8 mouse cellular contexts compared by ENCODE assay signal in genomic region chr12:84698319-84699081, GRCm38 (mm10). TPM values are rescaled to one million over a fixed set of nuclear protein-coding genes. Genes with fewer than 3 reads are reported as not detected.
DNase-seq lines count a peak whose midpoint lies in the region; ATAC-seq and TF ChIP-seq lines count a peak whose summit lies in the region.
"Had no signal": no experiment of that assay in that cellular context is flagged by ENCODE, and none has a peak within 500 bp of the region (broad histone marks: within the 10 kb centered on the region; RNA-seq: fewer than 3 reads in every experiment).

Syndig1l (minus strand) TSS chr12:84698831.

- no peaks in the 10 kb centered on the region for H3K4me1 ChIP-seq in intestine, postnatal 0 days (replicated peaks; ENCODE audit: control insufficient read depth, insufficient read depth, low read length)
- H3K4me1 ChIP-seq in midbrain, embryonic 16.5 days (ENCODE audit: control insufficient read depth, insufficient read depth, low read length), result peaks cover 10% of the 10 kb centered on the region

- TF ChIP-seq CTCF in intestine, postnatal 0 days (IDR thresholded peaks at IDR 0.05; ENCODE audit: low read depth), result no peak; the same call in 1 of the 2 replicates

- peak within 1 kb of the TSS; percentile 91 for H3K4me2 ChIP-seq in intestine, postnatal 0 days (replicated peaks; ENCODE audit: low read depth)
- H3K4me2 ChIP-seq in midbrain, embryonic 16.5 days (ENCODE audit: low read length), result peak within 1 kb of the TSS; percentile 78

- H3K36me3 ChIP-seq in intestine, postnatal 0 days (ENCODE audit: control insufficient read depth, insufficient read depth), result no peaks in the 10 kb centered on the region
- H3K36me3 ChIP-seq in midbrain, embryonic 16.5 days (ENCODE audit: control insufficient read depth, insufficient read depth, low read length), result no peaks in the 10 kb centered on the region
- no peaks in the 10 kb centered on the region for H3K36me3 ChIP-seq in splenic B cell, adult 2 months (ENCODE audit: control insufficient read depth, insufficient read depth, low read length, poor library complexity, severe bottlenecking)

- WGBS in intestine, postnatal 0 days, result under 1% methylated on average over 70 of the region's 79 CpGs
- WGBS in midbrain, embryonic 16.5 days, result under 1% methylated on average over 64 of the region's 79 CpGs

- peak within 1 kb of the TSS; percentile 47 for H3K4me3 ChIP-seq in intestine, postnatal 0 days (ENCODE audit: low read depth, low read length)
- H3K4me3 ChIP-seq in midbrain, embryonic 16.5 days (ENCODE audit: low read depth, low read length), result peak within 1 kb of the TSS; percentile 70

- no peaks in the 10 kb centered on the region for H3K9me3 ChIP-seq in intestine, postnatal 0 days (ENCODE audit: control insufficient read depth)
- H3K9me3 ChIP-seq in midbrain, embryonic 16.5 days (replicated peaks; ENCODE audit: control insufficient read depth, low read length, poor library complexity, severe bottlenecking), result no peaks in the 10 kb centered on the region

- ATAC-seq in intestine, postnatal 0 days, result peak; percentile 68
- peak; percentile 82 for ATAC-seq in midbrain, embryonic 16.5 days

- no peak within 1 kb of the TSS for H3K27ac ChIP-seq in intestine, postnatal 0 days (ENCODE audit: low read depth, low read length)
- H3K27ac ChIP-seq in midbrain, embryonic 16.5 days (ENCODE audit: low read length), result peak within 1 kb of the TSS; percentile 40
- H3K27ac ChIP-seq: macrophage had no signal

- H3K9ac ChIP-seq in intestine, postnatal 0 days (ENCODE audit: low read depth, low read length), result no peak within 1 kb of the TSS
- peak within 1 kb of the TSS; percentile 85 for H3K9ac ChIP-seq in midbrain, embryonic 16.5 days (ENCODE audit: low read depth, low read length)

- peak; percentile 89 to 90 for DNase-seq in adrenal gland, postnatal 36 days
- peak; percentile 83 for DNase-seq in embryo, embryonic 10 days (ENCODE audit: low spot score)
- DNase-seq in gastrocnemius, postnatal 4 days (ENCODE audit: low spot score in 2 of 2), result peak; percentile 70 to 78
- peak; percentile 71 for DNase-seq in liver
- DNase-seq in splenic B cell, adult 2 months (ENCODE audit: low read depth, low spot score), result peak; percentile 69

- H3K27me3 ChIP-seq in intestine, postnatal 0 days (replicated peaks; ENCODE audit: control insufficient read depth, insufficient read depth, low read length), result peaks cover 35% of the 10 kb centered on the region
- peaks cover 16% of the 10 kb centered on the region for H3K27me3 ChIP-seq in midbrain, embryonic 16.5 days (ENCODE audit: control insufficient read depth, insufficient read depth, low read depth, low read length)
- H3K27me3 ChIP-seq in splenic B cell, adult 2 months (ENCODE audit: control insufficient read depth, insufficient read depth, low read length, poor library complexity, severe bottlenecking), result peaks cover 2% of the 10 kb centered on the region; the same call in 1 of the 2 replicates

RNA-seq across cellular contexts. Expression of gene Syndig1l, which starts in this region (rescaled TPM):
- total RNA-seq in adrenal gland, postnatal 36 days (2021), result not detected
- total RNA-seq in gastrocnemius, postnatal 4 days (2021), result not detected
- polyA plus RNA-seq in intestine, postnatal 0 days (2015; fragmentation: Nextera tagmentation; extraction: Ambion mirVana), result 0.12 TPM in 1 of 2 replicates, not detected in the other
- 7.7 and 10.9 TPM in 2 replicates for polyA plus RNA-seq in midbrain, embryonic 16.5 days (2015; fragmentation: Nextera tagmentation; extraction: Ambion mirVana)

Comparison
In these comparisons a context has a peak if more than half of its experiments do, and no peak if none do; other contexts are left out.
1. Peak in DNase-seq in adrenal gland, postnatal 36 days; RNA of the gene not detected or under 1 TPM.
2. Peak in DNase-seq in gastrocnemius, postnatal 4 days; RNA of the gene not detected or under 1 TPM.
3. Peak in ATAC-seq, H3K4me3 ChIP-seq and H3K4me2 ChIP-seq in intestine, postnatal 0 days; RNA of the gene not detected or under 1 TPM.